Mouse (Mus musculus): ENCODE results near the gene Rbm47. TPM values are rescaled to one million over a fixed set of nuclear protein-coding genes. Genes with fewer than 3 reads are reported as not detected.

Gene Rbm47
- total RNA-seq, 2 experiments from 2014 or later, result 0.68 to 5.6 TPM

- ATAC-seq (replicated peaks; ENCODE audit: low FRiP score, poor library complexity, severe bottlenecking), result no peak
Measured at GRCm38 (mm10) chr5:66166931-66167330, 6.0 kb downstream of the Rbm47 start.

- no peak for ATAC-seq (replicated peaks; ENCODE audit: low FRiP score, poor library complexity, severe bottlenecking)
Measured at GRCm38 (mm10) chr5:66166193-66166629, 6.7 kb downstream of the Rbm47 start.

GRCm38 (mm10) chr5:66165748-66166147, 7.2 kb downstream of the Rbm47 start:
- no peak for ATAC-seq (replicated peaks; ENCODE audit: low FRiP score, poor library complexity, severe bottlenecking)

- no peak for ATAC-seq (replicated peaks; ENCODE audit: low FRiP score, poor library complexity, severe bottlenecking)
Measured at GRCm38 (mm10) chr5:66156431-66156962, 16.4 kb downstream of the Rbm47 start.

GRCm38 (mm10) chr5:66154616-66155015, 18.3 kb downstream of the Rbm47 start:
- ATAC-seq (replicated peaks; ENCODE audit: low FRiP score, poor library complexity, severe bottlenecking), result no peak

GRCm38 (mm10) chr5:66153486-66153885, 19.4 kb downstream of the Rbm47 start:
- no peak for ATAC-seq (replicated peaks; ENCODE audit: low FRiP score, poor library complexity, severe bottlenecking)

- ATAC-seq (replicated peaks; ENCODE audit: low FRiP score, poor library complexity, severe bottlenecking), result no peak
Measured at GRCm38 (mm10) chr5:66151301-66152188, 21.4 kb downstream of the Rbm47 start.

GRCm38 (mm10) chr5:66150706-66151300, 22.1 kb downstream of the Rbm47 start:
- ATAC-seq (replicated peaks; ENCODE audit: low FRiP score, poor library complexity, severe bottlenecking), result no peak

- no peak for ATAC-seq (replicated peaks; ENCODE audit: low FRiP score, poor library complexity, severe bottlenecking)
Measured at GRCm38 (mm10) chr5:66150106-66150705, 22.7 kb downstream of the Rbm47 start.

GRCm38 (mm10) chr5:66149571-66149970, 23.3 kb downstream of the Rbm47 start:
- ATAC-seq (replicated peaks; ENCODE audit: low FRiP score, poor library complexity, severe bottlenecking), result no peak

- ATAC-seq (replicated peaks; ENCODE audit: low FRiP score, poor library complexity, severe bottlenecking), result no peak
Measured at GRCm38 (mm10) chr5:66149111-66149510, 23.8 kb downstream of the Rbm47 start.

GRCm38 (mm10) chr5:66147313-66147712, 25.6 kb downstream of the Rbm47 start:
- ATAC-seq (replicated peaks; ENCODE audit: low FRiP score, poor library complexity, severe bottlenecking), result no peak

- ATAC-seq (replicated peaks; ENCODE audit: low FRiP score, poor library complexity, severe bottlenecking), result no peak
Measured at GRCm38 (mm10) chr5:66145583-66145982, 27.3 kb downstream of the Rbm47 start.

- no peak for ATAC-seq (replicated peaks; ENCODE audit: low FRiP score, poor library complexity, severe bottlenecking)
Measured at GRCm38 (mm10) chr5:66143093-66144032, 29.6 kb downstream of the Rbm47 start.

- ATAC-seq (replicated peaks; ENCODE audit: low FRiP score, poor library complexity, severe bottlenecking), result no peak
Measured at GRCm38 (mm10) chr5:66141474-66141873, 31.4 kb downstream of the Rbm47 start.

- no peak for ATAC-seq (replicated peaks; ENCODE audit: low FRiP score, poor library complexity, severe bottlenecking)
Measured at GRCm38 (mm10) chr5:66139634-66140295, 33.2 kb downstream of the Rbm47 start.

GRCm38 (mm10) chr5:66139171-66139570, 33.7 kb downstream of the Rbm47 start:
- ATAC-seq (replicated peaks; ENCODE audit: low FRiP score, poor library complexity, severe bottlenecking), result no peak

- ATAC-seq (replicated peaks; ENCODE audit: low FRiP score, poor library complexity, severe bottlenecking), result no peak; the same call in 1 of the 2 replicates
Measured at GRCm38 (mm10) chr5:66138597-66138996, 34.3 kb downstream of the Rbm47 start.

GRCm38 (mm10) chr5:66137250-66137649, 35.7 kb downstream of the Rbm47 start:
- no peak for ATAC-seq (replicated peaks; ENCODE audit: low FRiP score, poor library complexity, severe bottlenecking)
